Mouse (Mus musculus) intestine, postnatal 0 days (tissue): ENCODE measurements around the gene Stk32b. TPM values are rescaled to one million over a fixed set of nuclear protein-coding genes. Genes with fewer than 3 reads are reported as not detected.

Source experiments
- ATAC-seq: fragments of 200-750 bp; cut with Nextera tagmentation; 2 replicates; pipeline ENCODE4 v1.8.0; 2017; ENCODE audit warnings: mild to moderate bottlenecking, moderate TSS enrichment, moderate library complexity
- H3K27ac ChIP-seq: fragments of 300-500 bp; sonication (generic); 2 replicates; pipeline ENCODE4 v1.5.1; 2014; ENCODE audit warnings: mild to moderate bottlenecking, low read depth, low read length, moderate library complexity
- H3K27me3 ChIP-seq: fragments of 300-500 bp; sonication (generic); replicated peaks from 2 replicates; pipeline ENCODE4 v1.6.1; 2014; ENCODE audit warnings: low read length, mixed read lengths; ENCODE audit not compliant: control insufficient read depth, insufficient read depth
- H3K36me3 ChIP-seq: fragments of 300-500 bp; sonication (generic); 2 replicates; pipeline ENCODE4 v1.6.1; 2014; ENCODE audit warnings: mild to moderate bottlenecking, moderate library complexity; ENCODE audit not compliant: control insufficient read depth, insufficient read depth
- H3K4me1 ChIP-seq: fragments of 300-500 bp; sonication (generic); replicated peaks from 2 replicates; pipeline ENCODE4 v1.6.1; 2014; ENCODE audit warnings: antibody characterized with exemption, low read length, mixed read lengths; ENCODE audit not compliant: control insufficient read depth, insufficient read depth
- H3K4me2 ChIP-seq: fragments of 300-500 bp; sonication (generic); replicated peaks from 2 replicates; pipeline ENCODE4 v1.6.1; 2014; ENCODE audit warnings: low read depth, mild to moderate bottlenecking, moderate library complexity
- H3K4me3 ChIP-seq: fragments of 300-500 bp; sonication (generic); 2 replicates; pipeline ENCODE4 v1.5.1; 2014; ENCODE audit warnings: low read depth, low read length
- H3K9ac ChIP-seq: fragments of 300-500 bp; sonication (generic); 2 replicates; pipeline ENCODE4 v1.6.1; 2014; ENCODE audit warnings: mild to moderate bottlenecking, low read depth, low read length
- H3K9me3 ChIP-seq: fragments of 300-500 bp; sonication (generic); 2 replicates; pipeline ENCODE4 v1.6.1; 2016; ENCODE audit warnings: mixed run types; ENCODE audit not compliant: control insufficient read depth
- CTCF ChIP-seq: sonication (generic); IDR thresholded peaks from 2 replicates; pipeline ENCODE4 v1.5.1; 2016; ENCODE audit warnings: low read depth, mild to moderate bottlenecking, control low read depth, antibody characterized with exemption, moderate library complexity
- WGBS: fragments of 180-500 bp; shearing (Covaris S2); extraction: QIAGEN DNeasy Blood & Tissue Kit; methylation state at CpG from one replicate; pipeline ENCODE4 v1.1.7; 2014; 5-methylcytosine and 5-hydroxymethylcytosine counted together
- polyA plus RNA-seq: library from polyadenylated mRNA; unstranded; fragments of >200 nt; fragmentation: Nextera tagmentation; extraction: Ambion mirVana; gene quantifications from 2 replicates; pipeline ENCODE4 v1.2.1, GENCODE M21; 2015

Stk32b gene
- polyA plus RNA-seq, 1 experiment from 2014 or later: 0.50 TPM

DNA sequence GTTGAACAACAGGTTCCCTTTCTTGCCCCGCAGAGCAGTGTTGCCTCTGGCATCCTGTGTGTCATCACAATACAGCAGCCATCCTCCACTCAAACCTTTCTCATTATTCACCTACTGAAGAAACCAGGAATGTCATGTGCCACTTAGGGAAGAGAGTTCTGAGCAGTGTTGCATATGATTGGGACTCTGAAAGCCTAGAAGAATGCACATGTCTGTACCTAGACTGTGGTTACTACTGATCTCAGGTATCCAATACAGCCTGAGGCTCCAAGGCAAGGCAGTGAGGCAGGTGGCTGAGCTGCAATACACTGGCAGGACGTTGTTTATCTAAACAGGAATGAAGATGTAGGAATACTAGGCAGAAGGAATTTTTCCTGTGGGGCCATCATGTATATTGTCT lies 204.5 kb downstream of the Stk32b start:
- Histone ChIP-seq H3K9ac (no peak overlapping the region), H3K4me2 (no peak overlapping the region), H3K9me3 (no peaks in the 10 kb centered on the region), H3K27ac (no peak overlapping the region), H3K36me3 (no peaks in the 10 kb centered on the region), H3K4me1 (no peaks in the 10 kb centered on the region), H3K27me3 (no peaks in the 10 kb centered on the region), H3K4me3 (no peak overlapping the region)
- 38% methylated on average over 2 of the region's 2 CpGs for WGBS
- no peak for TF ChIP-seq CTCF
- ATAC-seq: no peak

DNA sequence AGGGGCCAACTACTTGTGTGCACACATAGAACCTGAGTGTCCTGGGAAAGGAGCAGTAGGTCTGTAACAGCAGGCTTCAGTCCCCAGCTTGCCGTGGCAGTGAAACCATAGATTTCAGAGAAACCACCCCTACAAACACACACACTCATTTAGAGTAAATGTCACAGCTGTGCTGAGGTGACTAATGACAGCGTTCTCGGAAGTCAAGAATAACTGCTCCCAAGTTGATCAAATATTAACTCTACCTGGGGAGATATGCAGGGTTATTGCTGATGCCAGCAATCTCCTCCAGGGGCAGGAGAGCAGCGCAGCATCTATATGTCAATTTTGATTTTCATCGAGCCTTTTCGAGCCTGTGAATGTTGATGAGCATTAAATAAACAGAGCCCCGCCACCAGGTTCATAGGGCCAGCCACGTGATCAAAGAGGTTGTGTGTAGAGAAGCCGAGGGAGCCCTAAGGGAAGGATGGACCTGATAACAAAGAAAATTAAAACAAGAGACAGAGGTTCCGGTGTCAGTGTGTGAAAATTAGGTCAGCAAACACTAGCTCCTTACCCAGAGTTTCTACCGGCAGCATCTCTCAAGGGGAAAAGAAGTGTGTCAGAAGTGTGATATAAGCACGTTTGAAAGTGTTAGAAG lies 210.0 kb downstream of the Stk32b start:
- H3K9ac ChIP-seq: no peak overlapping the region
- TF ChIP-seq CTCF: peak; percentile 41; the same call in 1 of the 2 replicates
- H3K27me3 ChIP-seq: no peaks in the 10 kb centered on the region
- no peaks in the 10 kb centered on the region for H3K36me3 ChIP-seq
- no peak overlapping the region for H3K4me3 ChIP-seq
- WGBS: 31% methylated on average over 12 of the region's 12 CpGs
- H3K4me2 ChIP-seq: no peak overlapping the region
- H3K9me3 ChIP-seq: no peaks in the 10 kb centered on the region
- no peak overlapping the region for H3K27ac ChIP-seq
- ATAC-seq: peak; percentile 28; the same call in 1 of the 2 replicates
- no peaks in the 10 kb centered on the region for H3K4me1 ChIP-seq

DNA sequence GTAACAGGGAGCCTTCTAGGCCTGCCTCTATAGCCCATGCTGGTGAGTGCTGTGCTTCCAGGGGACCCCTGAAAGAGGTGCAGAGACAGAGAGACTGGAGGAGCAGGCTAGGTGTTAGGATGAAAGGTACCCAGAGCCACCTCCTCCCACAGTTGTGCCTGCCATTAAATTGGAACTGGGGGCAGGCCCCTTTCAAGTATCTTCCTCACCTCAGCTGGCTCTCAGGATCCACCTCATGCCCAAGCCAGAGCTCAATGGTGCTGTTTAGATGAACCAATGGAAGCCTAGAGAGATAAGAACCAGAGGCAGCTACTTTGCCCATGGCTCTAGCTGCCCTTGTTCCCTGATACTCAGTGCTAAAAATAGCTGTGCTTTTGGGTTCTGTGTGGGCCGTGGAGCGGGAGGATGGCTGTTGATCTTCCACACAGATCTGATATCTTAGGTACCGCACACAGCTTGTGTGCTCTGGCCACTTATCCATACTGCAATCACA lies 221.9 kb downstream of the Stk32b start:
- no peak for TF ChIP-seq CTCF
- Histone ChIP-seq H3K4me2 (no peak overlapping the region), H3K9me3 (no peaks in the 10 kb centered on the region), H3K36me3 (no peaks in the 10 kb centered on the region), H3K27ac (no peak overlapping the region), H3K27me3 (no peaks in the 10 kb centered on the region), H3K4me3 (no peak overlapping the region), H3K4me1 (no peaks in the 10 kb centered on the region), H3K9ac (no peak overlapping the region)
- ATAC-seq: no peak
- WGBS: 70% methylated on average over 3 of the region's 3 CpGs

GRCm38 (mm10) chr5:37472025-37472608 lies 244.9 kb downstream of the Stk32b start:
- ATAC-seq: no peak
- H3K27me3 ChIP-seq: no peaks in the 10 kb centered on the region
- H3K4me1 ChIP-seq: no peaks in the 10 kb centered on the region
- H3K27ac ChIP-seq: no peak overlapping the region
- H3K4me2 ChIP-seq: no peak overlapping the region
- H3K9ac ChIP-seq: no peak overlapping the region
- H3K36me3 ChIP-seq: no peaks in the 10 kb centered on the region
- no peak overlapping the region for H3K4me3 ChIP-seq
- 65% methylated on average over 3 of the region's 3 CpGs for WGBS
- H3K9me3 ChIP-seq: no peaks in the 10 kb centered on the region
- TF ChIP-seq CTCF: no peak

DNA sequence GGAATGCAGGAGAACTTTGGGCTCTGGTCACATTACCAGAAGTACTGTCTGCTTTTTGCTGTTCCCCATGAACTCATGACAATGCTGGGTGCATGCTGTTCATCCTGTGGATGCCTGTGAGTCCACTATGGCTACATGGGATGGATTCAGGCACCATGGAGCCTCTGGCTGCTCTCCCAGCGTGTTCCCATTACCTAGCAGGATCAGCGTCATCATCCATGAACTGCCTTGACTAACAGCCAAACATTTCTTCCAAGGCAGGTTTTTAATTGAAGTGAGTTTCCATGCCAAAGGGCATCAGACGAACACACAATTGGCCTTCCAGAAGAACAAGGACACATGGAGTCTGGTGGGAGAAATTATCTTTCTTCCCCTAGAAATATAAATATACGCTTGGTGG lies 245.4 kb downstream of the Stk32b start:
- TF ChIP-seq CTCF: no peak
- 83% methylated on average over 4 of the region's 4 CpGs for WGBS
- Histone ChIP-seq H3K4me1 (no peaks in the 10 kb centered on the region), H3K4me3 (no peak overlapping the region), H3K36me3 (no peaks in the 10 kb centered on the region), H3K27me3 (no peaks in the 10 kb centered on the region), H3K9ac (no peak overlapping the region), H3K27ac (no peak overlapping the region), H3K4me2 (no peak overlapping the region), H3K9me3 (no peaks in the 10 kb centered on the region)
- no peak for ATAC-seq

DNA sequence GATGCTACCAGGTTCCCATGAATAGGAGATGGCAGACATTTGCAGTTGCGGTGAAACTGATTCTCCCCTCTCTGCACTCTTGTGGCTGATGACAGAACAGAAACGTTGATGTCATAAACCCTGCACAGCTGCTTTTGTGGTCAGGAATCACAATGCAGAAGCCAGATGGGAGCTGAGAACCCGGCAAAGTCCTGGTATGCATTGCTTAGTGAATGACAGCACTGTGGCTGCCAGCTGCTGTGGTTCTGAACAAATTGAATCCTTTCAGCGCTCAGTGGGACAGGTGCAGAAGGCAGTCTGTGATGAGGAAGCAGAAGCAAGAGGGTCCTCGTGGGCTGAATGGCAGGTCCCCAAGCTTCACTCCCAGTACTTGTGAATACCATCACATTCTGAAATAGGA lies 247.9 kb downstream of the Stk32b start:
- no peak overlapping the region for H3K9ac ChIP-seq
- no peaks in the 10 kb centered on the region for H3K27me3 ChIP-seq
- no peaks in the 10 kb centered on the region for H3K4me1 ChIP-seq
- H3K27ac ChIP-seq: no peak overlapping the region
- no peak overlapping the region for H3K4me2 ChIP-seq
- TF ChIP-seq CTCF: no peak
- no peak overlapping the region for H3K4me3 ChIP-seq
- no peaks in the 10 kb centered on the region for H3K9me3 ChIP-seq
- no peak for ATAC-seq
- H3K36me3 ChIP-seq: no peaks in the 10 kb centered on the region
- 65% methylated on average over 5 of the region's 5 CpGs for WGBS
